Mouse (Mus musculus) G1E (cell line): ENCODE measurements around the gene Cers6.

Experiments used
- CTCF ChIP-seq: IDR thresholded peaks from 2 replicates; pipeline ENCODE4 v1.5.1; 2012; ENCODE audit warnings: low read depth, low read length, inconsistent platforms, mixed read lengths
- GATA1 ChIP-seq: IDR thresholded peaks from 2 replicates; pipeline ENCODE4 v1.6.1; 2012; ENCODE audit warnings: borderline replicate concordance, low read length, inconsistent platforms, mixed read lengths
- GATA2 ChIP-seq: IDR thresholded peaks from 2 replicates; pipeline ENCODE4 v1.6.1; 2012; ENCODE audit warnings: low read depth, low read length, inconsistent platforms, borderline replicate concordance
- POLR2AphosphoS5 ChIP-seq: IDR thresholded peaks from 2 replicates; pipeline ENCODE4 v1.6.1; 2012; ENCODE audit warnings: low read depth, low read length, inconsistent platforms; ENCODE audit not compliant: insufficient replicate concordance
- TAL1 ChIP-seq: conservative IDR thresholded peaks from 2 replicates; pipeline ENCODE4 v1.6.1; 2012; ENCODE audit warnings: low read depth, low read length, inconsistent platforms, mixed read lengths

DNA sequence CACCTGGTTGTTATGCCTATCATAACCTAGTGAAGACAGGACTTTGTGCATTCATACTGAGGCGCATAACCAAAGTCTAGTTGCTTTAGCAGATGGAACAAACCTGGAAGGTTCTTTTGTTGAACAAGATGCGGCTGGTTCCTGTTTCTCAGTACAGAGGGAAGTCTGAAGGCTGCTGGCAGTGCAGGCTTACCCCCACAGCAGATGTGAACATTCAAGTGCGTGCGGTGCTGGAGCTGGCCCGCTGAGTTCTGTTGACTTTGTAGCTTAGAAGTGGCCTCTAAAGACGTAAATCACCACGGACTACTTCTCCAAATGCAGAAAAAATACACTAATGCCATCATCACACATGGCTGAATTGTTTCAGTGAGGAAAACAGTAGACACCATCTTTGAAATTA is 186.1 kb downstream of the Cers6 start:
- TF ChIP-seq CTCF (no peak), GATA1 (no peak), TAL1 (no peak), POLR2AphosphoS5 (no peak), GATA2 (no peak)
